In the genomic region with DNA sequence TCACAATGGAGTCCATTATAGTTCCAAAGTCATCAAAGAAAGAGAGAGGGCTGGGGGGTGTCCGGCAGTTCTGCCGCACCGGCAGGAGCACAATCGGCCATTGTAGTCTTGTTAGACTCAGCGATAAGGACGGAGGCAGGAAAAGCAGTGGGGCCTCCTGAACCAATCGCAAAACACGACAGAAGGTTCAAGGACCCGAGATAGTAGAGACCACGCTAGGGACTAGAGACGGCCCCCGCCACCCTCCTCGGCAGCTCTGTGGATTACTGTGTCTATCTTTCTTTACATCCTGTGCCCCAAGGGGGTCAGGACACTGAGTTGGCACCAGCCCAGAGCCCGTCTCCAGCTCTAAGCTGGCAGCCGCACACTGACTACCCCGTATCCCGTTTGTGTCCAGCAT, we compare ENCODE assay signal across 8 mouse cellular contexts. TPM values are rescaled to one million over a fixed set of nuclear protein-coding genes. Genes with fewer than 3 reads are reported as not detected.
DNase-seq lines count a peak whose midpoint lies in the region; ATAC-seq and TF ChIP-seq lines count a peak whose summit lies in the region.

No protein-coding gene starts in this region.

- peak overlapping the region; percentile 54; the same call in 1 of the 2 replicates for H3K27ac ChIP-seq in forebrain, embryonic 10.5 days
- no peak overlapping the region for H3K27ac ChIP-seq in forebrain, postnatal 0 days (ENCODE audit: low read depth, low read length)
- H3K27ac ChIP-seq in heart, postnatal 0 days (ENCODE audit: low read depth), result peak overlapping the region; percentile 65

- peaks cover 61% of the 10 kb centered on the region for H3K27me3 ChIP-seq in forebrain, embryonic 10.5 days (ENCODE audit: poor library complexity, severe bottlenecking)
- H3K27me3 ChIP-seq in forebrain, postnatal 0 days (ENCODE audit: insufficient read depth, low read length), result no peaks in the 10 kb centered on the region
- no peaks in the 10 kb centered on the region for H3K27me3 ChIP-seq in heart, postnatal 0 days (ENCODE audit: control insufficient read depth, insufficient read depth, low read length)

- no peak overlapping the region; the same call in 1 of the 2 replicates for H3K4me3 ChIP-seq in forebrain, embryonic 10.5 days
- no peak overlapping the region for H3K4me3 ChIP-seq in forebrain, postnatal 0 days (ENCODE audit: low read depth, low read length)
- no peak overlapping the region for H3K4me3 ChIP-seq in heart, postnatal 0 days (ENCODE audit: low read depth, low read length)

- H3K4me1 ChIP-seq in forebrain, embryonic 10.5 days, result peaks cover 30% of the 10 kb centered on the region
- 0 out of 2 replicates have a peak, but pooled peaks cover 8% of the 10 kb centered on the region for H3K4me1 ChIP-seq in forebrain, postnatal 0 days (ENCODE audit: insufficient read depth)
- peaks cover 23% of the 10 kb centered on the region for H3K4me1 ChIP-seq in heart, postnatal 0 days (ENCODE audit: control insufficient read depth, insufficient read depth)

- DNase-seq in forebrain, embryonic 10.5 days (ENCODE audit: extremely low spot score, low spot score), result no peak
- DNase-seq in forebrain, postnatal 0 days, result no peak
- DNase-seq in CD4-positive, CD25-positive, alpha-beta regulatory T cell, adult 2 months (ENCODE audit: low read depth, low spot score), result peak; percentile 57
- peak; percentile 41 for DNase-seq in heart, postnatal 0 days (ENCODE audit: low spot score)
- DNase-seq in lung, postnatal 10 days, result peak; percentile 42
- DNase-seq in yolk sac, embryonic 10.5 days (ENCODE audit: low spot score), result no peak
- no peak for DNase-seq in urinary bladder, adult 18-20 months (ENCODE audit: low spot score in 2 of 2)
- no peak for DNase-seq in embryo, embryonic 9.5 days (ENCODE audit: extremely low spot score)

- no peak for ATAC-seq in forebrain, postnatal 0 days
- ATAC-seq in heart, postnatal 0 days (ENCODE audit: insufficient read depth, low read depth), result peak; percentile 6; the same call in 1 of the 2 replicates

- H3K9ac ChIP-seq in forebrain, postnatal 0 days, result no peak overlapping the region
- no peak overlapping the region; the same call in 1 of the 2 replicates for H3K9ac ChIP-seq in heart, postnatal 0 days (replicated peaks; ENCODE audit: low read depth, low read length)

- no peak overlapping the region for H3K4me2 ChIP-seq in forebrain, postnatal 0 days (ENCODE audit: low read depth)
- H3K4me2 ChIP-seq in heart, postnatal 0 days (ENCODE audit: low read depth, low read length), result peak overlapping the region; percentile 33

- H3K36me3 ChIP-seq in forebrain, embryonic 10.5 days (replicated peaks), result no peaks in the 10 kb centered on the region
- no peaks in the 10 kb centered on the region for H3K36me3 ChIP-seq in forebrain, postnatal 0 days (ENCODE audit: insufficient read depth)
- no peaks in the 10 kb centered on the region for H3K36me3 ChIP-seq in heart, postnatal 0 days (replicated peaks; ENCODE audit: control insufficient read depth, insufficient read depth, low read length)

- TF ChIP-seq CTCF in forebrain, postnatal 0 days (IDR thresholded peaks at IDR 0.05; ENCODE audit: low read depth), result no peak
- TF ChIP-seq CTCF in heart, postnatal 0 days (IDR thresholded peaks at IDR 0.05; ENCODE audit: low read depth), result no peak

- 39% methylated on average over 17 of the region's 17 CpGs for WGBS in forebrain, embryonic 10.5 days
- 12% methylated on average over 17 of the region's 17 CpGs for WGBS in forebrain, postnatal 0 days
- 5% methylated on average over 17 of the region's 17 CpGs for whole genome bisulfite sequencing in heart, postnatal 0 days

- TF ChIP-seq EP300 in heart, postnatal 0 days (IDR thresholded peaks at IDR 0.05; ENCODE audit: low read depth), result no peak

- H3K9me3 ChIP-seq in forebrain, embryonic 10.5 days, result peaks cover 3% of the 10 kb centered on the region; the same call in 1 of the 2 replicates
- H3K9me3 ChIP-seq in forebrain, postnatal 0 days (ENCODE audit: low read length), result no peaks in the 10 kb centered on the region
- no peaks in the 10 kb centered on the region for H3K9me3 ChIP-seq in heart, postnatal 0 days (replicated peaks; ENCODE audit: control insufficient read depth, low read length)

RNA-seq across cellular contexts. Expression of a gene that starts 48.6 kb away (rescaled TPM):
- polyA plus RNA-seq in forebrain, embryonic 10.5 days (2016; fragmentation: Nextera tagmentation; extraction: Ambion mirVana), result 3.3 and 4.6 TPM in 2 replicates
- 36.1 and 38.6 TPM in 2 replicates for total RNA-seq in forebrain, postnatal 0 days (2014; rRNA removed)
- 21.7 and 26.1 TPM in 2 replicates for polyA plus RNA-seq in forebrain, postnatal 0 days (2015; fragmentation: Nextera tagmentation; extraction: Ambion mirVana)
- 12.1 and 23.1 TPM in 2 replicates for total RNA-seq in heart, postnatal 0 days (2014; rRNA removed; ENCODE audit: low replicate concordance)
- 6.8 and 8.2 TPM in 2 replicates for polyA plus RNA-seq in heart, postnatal 0 days (2015; fragmentation: Nextera tagmentation; extraction: Ambion mirVana)

Comparison
In these comparisons a context has a peak if more than half of its experiments do, and no peak if none do; other contexts are left out.
1. DNase-seq: peak in CD4-positive, CD25-positive, alpha-beta regulatory T cell, adult 2 months (single experiment), heart, postnatal 0 days (single experiment) and lung, postnatal 10 days (single experiment); none in forebrain, embryonic 10.5 days (single experiment), forebrain, postnatal 0 days (single experiment), yolk sac, embryonic 10.5 days (single experiment), urinary bladder, adult 18-20 months (0 of 2) and embryo, embryonic 9.5 days (single experiment).